Mouse (Mus musculus): ENCODE data around the gene Dcp1a. TPM values are rescaled to one million over a fixed set of nuclear protein-coding genes. Genes with fewer than 3 reads are reported as not detected.

Dcp1a gene
- polyA plus RNA-seq, 1 experiment from 2014 or later: 29.1 TPM

- WGBS: 89% methylated on average over 5 of the region's 5 CpGs
- H3K4me3 ChIP-seq (ENCODE audit: low read depth, low read length): no peak overlapping the region
- H3K4me2 ChIP-seq: no peak overlapping the region
- H3K27ac ChIP-seq (ENCODE audit: low read depth, low read length): no peak overlapping the region
- no peaks in the 10 kb centered on the region for H3K9me3 ChIP-seq (ENCODE audit: control insufficient read depth, low read length)
- DNase-seq (ENCODE audit: low spot score): no peak
- H3K27me3 ChIP-seq (replicated peaks; ENCODE audit: control insufficient read depth, insufficient read depth, low read length): no peaks in the 10 kb centered on the region
- ATAC-seq (replicated peaks; ENCODE audit: low FRiP score): no peak
- no peak overlapping the region for H3K9ac ChIP-seq (ENCODE audit: low read depth, low read length)
- H3K36me3 ChIP-seq (ENCODE audit: control insufficient read depth, insufficient read depth, low read length): peaks cover 11% of the 10 kb centered on the region; the same call in 1 of the 2 replicates
- no peaks in the 10 kb centered on the region for H3K4me1 ChIP-seq (replicated peaks; ENCODE audit: control insufficient read depth, insufficient read depth, low read length)
Observed at GRCm38 (mm10) chr14:30504990-30505389, 25.7 kb downstream of the Dcp1a start.

- Histone ChIP-seq H3K4me1 (replicated peaks; ENCODE audit: control insufficient read depth, insufficient read depth, low read length) (no peaks in the 10 kb centered on the region), H3K27me3 (replicated peaks; ENCODE audit: control insufficient read depth, insufficient read depth, low read length) (no peaks in the 10 kb centered on the region), H3K4me3 (ENCODE audit: low read depth, low read length) (no peak overlapping the region), H3K9me3 (ENCODE audit: control insufficient read depth, low read length) (no peaks in the 10 kb centered on the region), H3K36me3 (ENCODE audit: control insufficient read depth, insufficient read depth, low read length) (peaks cover 8% of the 10 kb centered on the region; the same call in 1 of the 2 replicates), H3K27ac (ENCODE audit: low read depth, low read length) (no peak overlapping the region), H3K4me2 (no peak overlapping the region), H3K9ac (ENCODE audit: low read depth, low read length) (no peak overlapping the region)
- WGBS: 92% methylated on average over 6 of the region's 6 CpGs
- no peak for ATAC-seq (replicated peaks; ENCODE audit: low FRiP score)
- no peak for DNase-seq (ENCODE audit: low spot score)
Observed at GRCm38 (mm10) chr14:30510214-30510763, 31.0 kb downstream of the Dcp1a start.

GRCm38 (mm10) chr14:30512896-30513295, 33.6 kb downstream of the Dcp1a start:
- Histone ChIP-seq H3K36me3 (ENCODE audit: control insufficient read depth, insufficient read depth, low read length) (peaks cover 2% of the 10 kb centered on the region; the same call in 1 of the 2 replicates), H3K9ac (ENCODE audit: low read depth, low read length) (no peak overlapping the region), H3K4me1 (replicated peaks; ENCODE audit: control insufficient read depth, insufficient read depth, low read length) (peaks cover 4% of the 10 kb centered on the region), H3K27ac (ENCODE audit: low read depth, low read length) (no peak overlapping the region), H3K4me3 (ENCODE audit: low read depth, low read length) (no peak overlapping the region), H3K4me2 (no peak overlapping the region), H3K27me3 (replicated peaks; ENCODE audit: control insufficient read depth, insufficient read depth, low read length) (no peaks in the 10 kb centered on the region), H3K9me3 (ENCODE audit: control insufficient read depth, low read length) (no peaks in the 10 kb centered on the region)
- ATAC-seq (replicated peaks; ENCODE audit: low FRiP score) (no peak), DNase-seq (ENCODE audit: low spot score) (no peak)
- 85% methylated on average over 5 of the region's 5 CpGs for WGBS

GRCm38 (mm10) chr14:30515931-30516723, 36.8 kb downstream of the Dcp1a start:
- ATAC-seq (replicated peaks; ENCODE audit: low FRiP score) (peak; percentile 81), DNase-seq (ENCODE audit: low spot score) (no peak)
- no peak overlapping the region for H3K4me2 ChIP-seq
- no peak overlapping the region for H3K4me3 ChIP-seq (ENCODE audit: low read depth, low read length)
- no peaks in the 10 kb centered on the region for H3K27me3 ChIP-seq (replicated peaks; ENCODE audit: control insufficient read depth, insufficient read depth, low read length)
- WGBS: 76% methylated on average over 13 of the region's 13 CpGs
- no peak overlapping the region for H3K9ac ChIP-seq (ENCODE audit: low read depth, low read length)
- no peaks in the 10 kb centered on the region for H3K9me3 ChIP-seq (ENCODE audit: control insufficient read depth, low read length)
- H3K4me1 ChIP-seq (replicated peaks; ENCODE audit: control insufficient read depth, insufficient read depth, low read length): peaks cover 4% of the 10 kb centered on the region
- H3K36me3 ChIP-seq (ENCODE audit: control insufficient read depth, insufficient read depth, low read length): peaks cover 10% of the 10 kb centered on the region
- H3K27ac ChIP-seq (ENCODE audit: low read depth, low read length): no peak overlapping the region

GRCm38 (mm10) chr14:30519323-30519722, 40.0 kb downstream of the Dcp1a start:
- H3K36me3 ChIP-seq (ENCODE audit: control insufficient read depth, insufficient read depth, low read length): peaks cover 31% of the 10 kb centered on the region
- WGBS: 92% methylated on average over 5 of the region's 5 CpGs
- no peaks in the 10 kb centered on the region for H3K9me3 ChIP-seq (ENCODE audit: control insufficient read depth, low read length)

GRCm38 (mm10) chr14:30523356-30523755, 44.0 kb downstream of the Dcp1a start:
- Histone ChIP-seq H3K27me3 (replicated peaks; ENCODE audit: control insufficient read depth, insufficient read depth, low read length) (no peaks in the 10 kb centered on the region), H3K4me2 (no peak overlapping the region), H3K27ac (ENCODE audit: low read depth, low read length) (no peak overlapping the region), H3K9ac (ENCODE audit: low read depth, low read length) (no peak overlapping the region), H3K36me3 (ENCODE audit: control insufficient read depth, insufficient read depth, low read length) (peaks cover 42% of the 10 kb centered on the region), H3K4me1 (replicated peaks; ENCODE audit: control insufficient read depth, insufficient read depth, low read length) (no peaks in the 10 kb centered on the region), H3K4me3 (ENCODE audit: low read depth, low read length) (no peak overlapping the region), H3K9me3 (ENCODE audit: control insufficient read depth, low read length) (no peaks in the 10 kb centered on the region)
- WGBS: 85% methylated on average over 6 of the region's 6 CpGs
- DNase-seq (ENCODE audit: low spot score) (no peak), ATAC-seq (replicated peaks; ENCODE audit: low FRiP score) (no peak)

More at GRCm38 (mm10) chr14:30519323-30519722, 40.0 kb downstream of the Dcp1a start:
- H3K4me3 ChIP-seq (ENCODE audit: low read depth, low read length): no peak overlapping the region
- peaks cover 4% of the 10 kb centered on the region for H3K4me1 ChIP-seq (replicated peaks; ENCODE audit: control insufficient read depth, insufficient read depth, low read length)
- H3K27ac ChIP-seq (ENCODE audit: low read depth, low read length): no peak overlapping the region
- no peak overlapping the region for H3K9ac ChIP-seq (ENCODE audit: low read depth, low read length)
- H3K27me3 ChIP-seq (replicated peaks; ENCODE audit: control insufficient read depth, insufficient read depth, low read length): no peaks in the 10 kb centered on the region
- ATAC-seq (replicated peaks; ENCODE audit: low FRiP score) (no peak), DNase-seq (ENCODE audit: low spot score) (no peak)
- no peak overlapping the region for H3K4me2 ChIP-seq

- WGBS: 86% methylated on average over 10 of the region's 10 CpGs
- Histone ChIP-seq H3K27ac (ENCODE audit: low read depth, low read length) (no peak overlapping the region), H3K4me3 (ENCODE audit: low read depth, low read length) (no peak overlapping the region), H3K9me3 (ENCODE audit: control insufficient read depth, low read length) (no peaks in the 10 kb centered on the region), H3K36me3 (ENCODE audit: control insufficient read depth, insufficient read depth, low read length) (peaks cover 15% of the 10 kb centered on the region), H3K4me1 (replicated peaks; ENCODE audit: control insufficient read depth, insufficient read depth, low read length) (no peaks in the 10 kb centered on the region), H3K4me2 (no peak overlapping the region), H3K9ac (ENCODE audit: low read depth, low read length) (no peak overlapping the region), H3K27me3 (replicated peaks; ENCODE audit: control insufficient read depth, insufficient read depth, low read length) (no peaks in the 10 kb centered on the region)
- ATAC-seq (replicated peaks; ENCODE audit: low FRiP score) (no peak), DNase-seq (ENCODE audit: low spot score) (no peak)
Observed at GRCm38 (mm10) chr14:30528392-30528791, 49.1 kb downstream of the Dcp1a start.

GRCm38 (mm10) chr14:30528961-30529360, 49.6 kb downstream of the Dcp1a start:
- ATAC-seq (replicated peaks; ENCODE audit: low FRiP score) (no peak), DNase-seq (ENCODE audit: low spot score) (no peak)
- H3K27me3 ChIP-seq (replicated peaks; ENCODE audit: control insufficient read depth, insufficient read depth, low read length): no peaks in the 10 kb centered on the region
- no peaks in the 10 kb centered on the region for H3K9me3 ChIP-seq (ENCODE audit: control insufficient read depth, low read length)
- no peak overlapping the region for H3K9ac ChIP-seq (ENCODE audit: low read depth, low read length)
- peaks cover 13% of the 10 kb centered on the region for H3K36me3 ChIP-seq (ENCODE audit: control insufficient read depth, insufficient read depth, low read length)
- WGBS: 77% methylated on average over 5 of the region's 5 CpGs
- H3K27ac ChIP-seq (ENCODE audit: low read depth, low read length): no peak overlapping the region
- no peaks in the 10 kb centered on the region for H3K4me1 ChIP-seq (replicated peaks; ENCODE audit: control insufficient read depth, insufficient read depth, low read length)
- no peak overlapping the region for H3K4me3 ChIP-seq (ENCODE audit: low read depth, low read length)
- no peak overlapping the region for H3K4me2 ChIP-seq

- Histone ChIP-seq H3K27ac (ENCODE audit: low read depth, low read length) (no peak overlapping the region), H3K9ac (ENCODE audit: low read depth, low read length) (no peak overlapping the region), H3K9me3 (ENCODE audit: control insufficient read depth, low read length) (no peaks in the 10 kb centered on the region), H3K4me1 (replicated peaks; ENCODE audit: control insufficient read depth, insufficient read depth, low read length) (no peaks in the 10 kb centered on the region), H3K4me3 (ENCODE audit: low read depth, low read length) (no peak overlapping the region), H3K36me3 (ENCODE audit: control insufficient read depth, insufficient read depth, low read length) (peaks cover 12% of the 10 kb centered on the region; the same call in 1 of the 2 replicates), H3K27me3 (replicated peaks; ENCODE audit: control insufficient read depth, insufficient read depth, low read length) (no peaks in the 10 kb centered on the region), H3K4me2 (no peak overlapping the region)
- ATAC-seq (replicated peaks; ENCODE audit: low FRiP score) (no peak), DNase-seq (ENCODE audit: low spot score) (no peak)
- 88% methylated on average over 12 of the region's 12 CpGs for WGBS
Observed at GRCm38 (mm10) chr14:30529454-30529853, 50.1 kb downstream of the Dcp1a start.

Measured in liver, embryonic 11.5 days (tissue).